Mouse (Mus musculus): Measurements from ENCODE around the gene Fbxo42.

GRCm38 (mm10) chr4:141244401-141244800 lies 96.7 kb downstream of the Fbxo42 start:
- TF ChIP-seq POLR2A (IDR thresholded peaks at IDR 0.05; ENCODE audit: low read depth, low read length) (no peak), CTCF (IDR thresholded peaks at IDR 0.05; ENCODE audit: borderline replicate concordance, insufficient read depth, low read length) (no peak)
